Comparison of ENCODE assay signal across 8 mouse cellular contexts in genomic region chr6:92609682-92610235, GRCm38 (mm10).
DNase-seq lines count a peak whose midpoint lies in the region; ATAC-seq and TF ChIP-seq lines count a peak whose summit lies in the region.

No protein-coding gene starts in this region.

- H3K27ac ChIP-seq in forebrain, postnatal 0 days (ENCODE audit: low read depth, low read length) = peak overlapping the region; percentile 10; the same call in 1 of the 2 replicates
- H3K27ac ChIP-seq in forebrain, embryonic 11.5 days (ENCODE audit: low read depth, low read length) = no peak overlapping the region
- no peak overlapping the region for H3K27ac ChIP-seq in neural tube, embryonic 15.5 days (replicated peaks)
- H3K27ac ChIP-seq in stomach, embryonic 15.5 days = peak overlapping the region; percentile 66; the same call in 1 of the 2 replicates

- no peaks in the 10 kb centered on the region for H3K4me1 ChIP-seq in forebrain, postnatal 0 days (ENCODE audit: insufficient read depth)
- H3K4me1 ChIP-seq in forebrain, embryonic 11.5 days (replicated peaks; ENCODE audit: control insufficient read depth, insufficient read depth, low read length) = no peaks in the 10 kb centered on the region
- peaks cover 10% of the 10 kb centered on the region; the same call in 1 of the 2 replicates for H3K4me1 ChIP-seq in neural tube, embryonic 15.5 days
- peaks cover 16% of the 10 kb centered on the region; the same call in 1 of the 2 replicates for H3K4me1 ChIP-seq in stomach, embryonic 15.5 days

- peak; percentile 60 for DNase-seq in forebrain, postnatal 0 days
- DNase-seq in forebrain, embryonic 11.5 days (ENCODE audit: low spot score) = no peak
- peak; percentile 18 for DNase-seq in neural tube, embryonic 10.5 days (ENCODE audit: extremely low spot score, low spot score)
- peak; percentile 33 for DNase-seq in heart, postnatal 4 days
- DNase-seq in gastrocnemius, adult 18-20 months (ENCODE audit: low spot score) = no peak

- H3K4me2 ChIP-seq in forebrain, postnatal 0 days (ENCODE audit: low read depth) = no peak overlapping the region
- H3K4me2 ChIP-seq in forebrain, embryonic 11.5 days (ENCODE audit: low read depth, low read length, severe bottlenecking) = no peak overlapping the region
- no peak overlapping the region for H3K4me2 ChIP-seq in neural tube, embryonic 15.5 days
- H3K4me2 ChIP-seq in stomach, embryonic 15.5 days = no peak overlapping the region

- H3K9ac ChIP-seq in forebrain, postnatal 0 days = no peak overlapping the region
- H3K9ac ChIP-seq in forebrain, embryonic 11.5 days (ENCODE audit: low read length) = no peak overlapping the region
- no peak overlapping the region for H3K9ac ChIP-seq in neural tube, embryonic 15.5 days (replicated peaks)
- H3K9ac ChIP-seq in stomach, embryonic 15.5 days = no peak overlapping the region

- peak; percentile 79 for ATAC-seq in forebrain, postnatal 0 days
- no peak for ATAC-seq in forebrain, embryonic 11.5 days (replicated peaks; ENCODE audit: low FRiP score)
- no peak for ATAC-seq in neural tube, embryonic 15.5 days (ENCODE audit: low FRiP score)
- ATAC-seq in stomach, embryonic 15.5 days (ENCODE audit: insufficient read depth, low FRiP score, low read depth) = peak; percentile 35; the same call in 1 of the 2 replicates
- ATAC-seq in activated CD4-positive, CD25-positive, alpha-beta regulatory T cell, adult 4 months = no peak

- no peaks in the 10 kb centered on the region for H3K27me3 ChIP-seq in forebrain, postnatal 0 days (ENCODE audit: insufficient read depth, low read length)
- no peaks in the 10 kb centered on the region for H3K27me3 ChIP-seq in forebrain, embryonic 11.5 days (ENCODE audit: control insufficient read depth, insufficient read depth, low read length)
- H3K27me3 ChIP-seq in neural tube, embryonic 15.5 days (replicated peaks) = no peaks in the 10 kb centered on the region
- no peaks in the 10 kb centered on the region for H3K27me3 ChIP-seq in stomach, embryonic 15.5 days (replicated peaks)

- no peaks in the 10 kb centered on the region for H3K9me3 ChIP-seq in forebrain, postnatal 0 days (ENCODE audit: low read length)
- H3K9me3 ChIP-seq in forebrain, embryonic 11.5 days (ENCODE audit: control insufficient read depth, low read length) = no peaks in the 10 kb centered on the region
- H3K9me3 ChIP-seq in neural tube, embryonic 15.5 days (replicated peaks) = no peaks in the 10 kb centered on the region
- no peaks in the 10 kb centered on the region for H3K9me3 ChIP-seq in stomach, embryonic 15.5 days

- WGBS in forebrain, postnatal 0 days = 50% methylated on average over 9 of the region's 9 CpGs
- WGBS in forebrain, embryonic 11.5 days = 79% methylated on average over 9 of the region's 9 CpGs
- 59% methylated on average over 9 of the region's 9 CpGs for WGBS in neural tube, embryonic 15.5 days
- WGBS in stomach, embryonic 15.5 days = 33% methylated on average over 9 of the region's 9 CpGs

- H3K36me3 ChIP-seq in forebrain, postnatal 0 days (ENCODE audit: insufficient read depth) = no peaks in the 10 kb centered on the region
- no peaks in the 10 kb centered on the region for H3K36me3 ChIP-seq in forebrain, embryonic 11.5 days (ENCODE audit: control insufficient read depth, insufficient read depth, low read length)
- no peaks in the 10 kb centered on the region for H3K36me3 ChIP-seq in neural tube, embryonic 15.5 days
- no peaks in the 10 kb centered on the region for H3K36me3 ChIP-seq in stomach, embryonic 15.5 days

- no peak for TF ChIP-seq CTCF in forebrain, postnatal 0 days (IDR thresholded peaks at IDR 0.05; ENCODE audit: low read depth)

- H3K4me3 ChIP-seq in forebrain, postnatal 0 days (ENCODE audit: low read depth, low read length) = no peak overlapping the region
- no peak overlapping the region for H3K4me3 ChIP-seq in forebrain, embryonic 11.5 days (ENCODE audit: low read depth, low read length)
- H3K4me3 ChIP-seq in neural tube, embryonic 15.5 days (replicated peaks) = no peak overlapping the region
- H3K4me3 ChIP-seq in stomach, embryonic 15.5 days (replicated peaks) = no peak overlapping the region

Comparison
In these comparisons a context has a peak if more than half of its experiments do, and no peak if none do; other contexts are left out.
1. ATAC-seq: peak in forebrain, postnatal 0 days (single experiment) and stomach, embryonic 15.5 days (single experiment); none in forebrain, embryonic 11.5 days (single experiment), neural tube, embryonic 15.5 days (single experiment) and activated CD4-positive, CD25-positive, alpha-beta regulatory T cell, adult 4 months (single experiment).
2. DNase-seq: peak in forebrain, postnatal 0 days (single experiment), neural tube, embryonic 10.5 days (single experiment) and heart, postnatal 4 days (single experiment); none in forebrain, embryonic 11.5 days (single experiment) and gastrocnemius, adult 18-20 months (single experiment).
3. H3K27ac ChIP-seq: peak in forebrain, postnatal 0 days (single experiment) and stomach, embryonic 15.5 days (single experiment); none in forebrain, embryonic 11.5 days (single experiment) and neural tube, embryonic 15.5 days (single experiment).